ENCODE assay signal across 22 mouse cellular contexts in genomic region chr10:68085574-68085973, GRCm38 (mm10).
DNase-seq lines count a peak whose midpoint lies in the region; ATAC-seq lines count a peak whose summit lies in the region.
"Had no signal": no experiment of that assay in that cellular context is flagged by ENCODE, and none has a peak within 500 bp of the region (broad histone marks: within the 10 kb centered on the region; RNA-seq: fewer than 3 reads in every experiment).

No protein-coding gene starts in this region.

- intact Hi-C loops in heart, postnatal 25 days (cut with DNase I): loop anchor here (5.0 kb wide), 1 partner anchor 83 kb away; no protein-coding TSS in a partner anchor
- intact Hi-C loops in gastrocnemius, postnatal 14 days (cut with DNase I; ENCODE audit: low total_unique reads): no loop called here

- 69% methylated on average over 4 of the region's 4 CpGs for WGBS in heart, embryonic 10.5 days

- DNase-seq in heart, embryonic 10.5 days (ENCODE audit: low spot score): peak; percentile 55
- DNase-seq in heart, postnatal 25 days (ENCODE audit: low spot score): no peak
- DNase-seq in brain, adult 2 months (ENCODE audit: low read depth, low spot score): peak; percentile 21
- DNase-seq in thymus, postnatal 4 days: no peak
- DNase-seq in gastrocnemius, postnatal 14 days: no peak
- DNase-seq: adrenal gland, adult 2 months; cerebellum, adult 9-10 months; forebrain, postnatal 0 days; gastrocnemius, postnatal 25 days; kidney, adult 11 months; lung, embryonic 14.5 days; lung, postnatal 36 days; right cerebral cortex, adult 18-20 months; right cerebral cortex, postnatal 4 days; thymus, postnatal 14 days had no signal

- H3K9me3 ChIP-seq in heart, embryonic 10.5 days: no peaks in the 10 kb centered on the region
- H3K9me3 ChIP-seq: hindbrain, embryonic 12.5 days; limb, embryonic 12.5 days; liver, embryonic 12.5 days; midbrain, embryonic 15.5 days had no signal

- no peak overlapping the region for H3K4me3 ChIP-seq in heart, embryonic 10.5 days
- H3K4me3 ChIP-seq: hindbrain, embryonic 12.5 days; limb, embryonic 12.5 days; liver, embryonic 12.5 days; midbrain, embryonic 15.5 days had no signal

- H3K4me1 ChIP-seq in heart, embryonic 10.5 days: peaks cover 4% of the 10 kb centered on the region; the same call in 1 of the 2 replicates
- H3K4me1 ChIP-seq: hindbrain, embryonic 12.5 days; limb, embryonic 12.5 days; liver, embryonic 12.5 days; midbrain, embryonic 15.5 days had no signal

- H3K27ac ChIP-seq in heart, embryonic 10.5 days: no peak overlapping the region
- H3K27ac ChIP-seq: hindbrain, embryonic 12.5 days; limb, embryonic 12.5 days; liver, embryonic 12.5 days; midbrain, embryonic 15.5 days had no signal

- H3K27me3 ChIP-seq in heart, embryonic 10.5 days (ENCODE audit: insufficient read depth, poor library complexity, severe bottlenecking): no peaks in the 10 kb centered on the region
- H3K27me3 ChIP-seq: hindbrain, embryonic 12.5 days; limb, embryonic 12.5 days; liver, embryonic 12.5 days; midbrain, embryonic 15.5 days had no signal

- no peaks in the 10 kb centered on the region for H3K36me3 ChIP-seq in heart, embryonic 10.5 days
- H3K36me3 ChIP-seq: hindbrain, embryonic 12.5 days; limb, embryonic 12.5 days; liver, embryonic 12.5 days; midbrain, embryonic 15.5 days had no signal

- peak; percentile 56 to 83 for ATAC-seq in hematopoietic stem cell, adult 5-6 weeks (replicated peaks in 1 of 2; ENCODE audit: insufficient read depth in 1 of 2, low FRiP score in 2 of 2, low TSS enrichment in 1 of 2, low read depth in 1 of 2, poor library complexity in 2 of 2, severe bottlenecking in 2 of 2)
- ATAC-seq in inflammation-experienced regulatory T-cells, adult 6 months: no peak
- ATAC-seq: CD4-positive, CD25-positive, alpha-beta regulatory T cell, adult 4 months; forebrain, postnatal 0 days; liver, embryonic 12.5 days; midbrain, embryonic 15.5 days had no signal

Comparison
In these comparisons a context has a peak if more than half of its experiments do, and no peak if none do; other contexts are left out.
1. DNase-seq: peak in heart, embryonic 10.5 days (single experiment) and brain, adult 2 months (single experiment); none in heart, postnatal 25 days (single experiment), thymus, postnatal 4 days (single experiment) and gastrocnemius, postnatal 14 days (single experiment).